Mouse (Mus musculus) olfactory bulb, adult 2 months (tissue): ENCODE data around the gene Gm4922. TPM values are rescaled to one million over a fixed set of nuclear protein-coding genes. Genes with fewer than 3 reads are reported as not detected.

ENCODE experiments used
- H3K27ac ChIP-seq: fragments of 200-500 bp; 2 replicates; pipeline ENCODE4 v1.5.1; 2012; ENCODE audit warnings: low read depth, low read length; ENCODE audit not compliant: insufficient read depth
- H3K4me1 ChIP-seq: fragments of 200-500 bp; 2 replicates; pipeline ENCODE4 v1.6.1; 2012; ENCODE audit warnings: low read length; ENCODE audit not compliant: control insufficient read depth, insufficient read depth
- H3K4me3 ChIP-seq: fragments of 200-500 bp; 2 replicates; pipeline ENCODE4 v1.5.1; 2012; ENCODE audit warnings: mild to moderate bottlenecking, low read depth, low read length, moderate library complexity; ENCODE audit not compliant: insufficient read depth
- CTCF ChIP-seq: fragments of 200-500 bp; IDR thresholded peaks from 2 replicates; pipeline ENCODE4 v1.5.1; 2012; ENCODE audit warnings: low read depth, mild to moderate bottlenecking, low read length, moderate library complexity; ENCODE audit not compliant: insufficient read depth
- POLR2A ChIP-seq: fragments of 200-500 bp; IDR thresholded peaks from 2 replicates; pipeline ENCODE4 v1.6.1; 2012; ENCODE audit warnings: mild to moderate bottlenecking, low read depth, low read length, moderate library complexity; ENCODE audit not compliant: insufficient read depth
- WGBS: fragments of 180-500 bp; shearing (Covaris S2); methylation state at CpG from one replicate; pipeline ENCODE4 v1.1.7; 2018; 5-methylcytosine and 5-hydroxymethylcytosine counted together
- polyA plus RNA-seq: library from polyadenylated mRNA; stranded (reverse); fragments of >200 nt; gene quantifications from 2 replicates; pipeline ENCODE4 v1.2.4, GENCODE M21; 2012; ENCODE audit warnings: low replicate concordance; ENCODE audit not compliant: missing spikeins, insufficient read depth, insufficient read length

The Gm4922 gene
- polyA plus RNA-seq, 1 experiment, result not detected

DNA sequence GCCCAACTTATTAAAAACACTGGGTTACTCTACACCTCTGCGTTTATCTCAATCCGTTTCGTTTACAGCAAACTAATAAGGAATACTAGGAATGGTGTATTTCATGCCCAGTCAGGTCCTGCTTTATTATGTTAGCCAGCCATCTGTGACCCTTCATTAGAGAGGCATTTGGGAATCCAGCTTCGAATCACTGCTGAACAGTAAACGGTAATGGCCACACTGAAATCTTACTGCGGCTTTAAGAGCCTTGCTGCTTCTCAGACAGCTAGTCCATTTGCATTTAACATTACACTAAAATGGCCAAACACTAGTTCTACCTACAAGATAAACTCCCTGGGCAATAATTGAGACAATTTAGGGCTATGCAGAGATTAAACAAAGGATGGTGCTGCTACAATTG lies 44.5 kb downstream of the Gm4922 start:
- Histone ChIP-seq H3K4me1 (no peaks in the 10 kb centered on the region), H3K27ac (no peak overlapping the region), H3K4me3 (no peak overlapping the region)
- 73% methylated on average over 6 of the region's 6 CpGs for WGBS
- TF ChIP-seq CTCF, result no peak
- TF ChIP-seq POLR2A, result no peak

DNA sequence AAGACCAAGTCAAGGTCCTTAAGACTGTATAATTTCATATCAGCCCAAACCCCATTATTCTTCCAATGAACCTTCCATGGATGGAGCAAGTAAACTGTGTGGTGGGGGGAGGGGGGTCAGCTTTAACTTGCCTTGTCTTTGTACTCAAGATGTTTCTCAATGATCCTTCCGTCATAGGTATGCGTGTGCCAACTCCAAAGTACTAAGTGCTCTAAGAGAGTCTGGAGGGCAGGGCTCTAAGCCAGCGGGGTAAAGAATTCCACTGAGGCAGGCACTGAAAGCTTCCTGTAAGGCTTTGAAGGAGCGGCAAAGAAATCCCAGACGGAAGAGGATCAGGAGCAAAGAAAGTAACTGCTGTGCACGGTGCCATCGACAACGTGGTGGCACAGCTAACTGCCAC lies 45.6 kb downstream of the Gm4922 start:
- no peak for TF ChIP-seq POLR2A
- TF ChIP-seq CTCF, result no peak
- 61% methylated on average over 8 of the region's 8 CpGs for WGBS
- Histone ChIP-seq H3K4me3 (no peak overlapping the region), H3K4me1 (no peaks in the 10 kb centered on the region), H3K27ac (no peak overlapping the region)

Other genes starting within 250 kb of the Gm4922 start
- not detected in 2 replicates for gene Hebp2, start 240.7 kb downstream of the Gm4922 start, polyA plus RNA-seq
- 41.7 TPM in 1 of 2 replicates, not detected in the other for gene Arfgef3, start 42.8 kb downstream of the Gm4922 start, polyA plus RNA-seq
- not detected in 2 replicates for gene Perp, start 58.2 kb upstream of the Gm4922 start, polyA plus RNA-seq
- gene Tnfaip3, start 228.9 kb upstream of the Gm4922 start, polyA plus RNA-seq, result not detected in 2 replicates